Mouse (Mus musculus) heart, adult 2 months (tissue): ENCODE data around the gene Copb2. TPM values are rescaled to one million over a fixed set of nuclear protein-coding genes. Genes with fewer than 3 reads are reported as not detected.

ENCODE experiments used
- DNase-seq, 2 experiments: peaks; one replicate each; pipeline ENCODE4 v3.0.0; 2021
- H3K27ac ChIP-seq: fragments of 200-600 bp; 2 replicates; pipeline ENCODE4 v1.8.1; 2022
- H3K27me3 ChIP-seq: fragments of 200-500 bp; 2 replicates; pipeline ENCODE4 v1.6.1; 2012; ENCODE audit warnings: mild to moderate bottlenecking, low read length, inconsistent platforms, mixed read lengths; ENCODE audit not compliant: control insufficient read depth, insufficient read depth
- H3K36me3 ChIP-seq: fragments of 200-500 bp; 2 replicates; pipeline ENCODE4 v1.6.1; 2012; ENCODE audit warnings: low read length, inconsistent platforms; ENCODE audit not compliant: control insufficient read depth, insufficient read depth
- H3K4me1 ChIP-seq: fragments of 200-500 bp; 2 replicates; pipeline ENCODE4 v1.6.1; 2011; ENCODE audit warnings: low read length; ENCODE audit not compliant: control insufficient read depth, insufficient read depth
- H3K4me3 ChIP-seq: fragments of 200-600 bp; 2 replicates; pipeline ENCODE4 v1.8.1; 2022
- H3K79me2 ChIP-seq: fragments of 200-500 bp; replicated peaks from 2 replicates; pipeline ENCODE4 v1.6.1; 2012; ENCODE audit warnings: mild to moderate bottlenecking, inconsistent platforms, low read length, moderate library complexity, mixed read lengths; ENCODE audit not compliant: control insufficient read depth, insufficient read depth
- H3K9ac ChIP-seq: fragments of 200-500 bp; 2 replicates; pipeline ENCODE4 v1.6.1; 2012; ENCODE audit warnings: low read depth, mild to moderate bottlenecking, control low read depth, inconsistent platforms, low read length, mixed read lengths
- CTCF ChIP-seq: fragments of 200-600 bp; IDR thresholded peaks from 2 replicates; pipeline ENCODE4 v1.8.1; 2022; ENCODE audit warnings: antibody characterized with exemption, mild to moderate bottlenecking, moderate library complexity
- EP300 ChIP-seq: fragments of 200-500 bp; IDR thresholded peaks from 2 replicates; pipeline ENCODE4 v1.6.1; 2011; ENCODE audit warnings: low read depth, low read length, control low read depth; ENCODE audit not compliant: insufficient read depth
- POLR2A ChIP-seq: fragments of 200-500 bp; IDR thresholded peaks from 2 replicates; pipeline ENCODE4 v1.6.1; 2011; ENCODE audit warnings: mild to moderate bottlenecking, low read depth, low read length, control low read depth; ENCODE audit not compliant: insufficient read depth
- WGBS: fragments of 180-500 bp; shearing (Covaris S2); methylation state at CpG from one replicate; pipeline ENCODE4 v1.1.7; 2018; 5-methylcytosine and 5-hydroxymethylcytosine counted together
- intact Hi-C: fragments of 180-260 bp; cut with DNase I; formaldehyde crosslinking; loops from one replicate; pipeline ENCODE4 v1.15.1; 2025
- polyA plus RNA-seq: library from polyadenylated mRNA; depleted of rRNA; stranded (reverse); fragments of >200 nt; gene quantifications from 2 replicates; pipeline ENCODE4 v1.2.3, GENCODE M21; 2012
- total RNA-seq, 2 experiments: library from RNA; stranded (reverse); gene quantifications; 2 replicates each; pipeline ENCODE4 v1.2.3; 2021

Gene Copb2
- total and polyA plus RNA-seq, 3 experiments = 35.2 to 103 (median 93.0) TPM

DNA sequence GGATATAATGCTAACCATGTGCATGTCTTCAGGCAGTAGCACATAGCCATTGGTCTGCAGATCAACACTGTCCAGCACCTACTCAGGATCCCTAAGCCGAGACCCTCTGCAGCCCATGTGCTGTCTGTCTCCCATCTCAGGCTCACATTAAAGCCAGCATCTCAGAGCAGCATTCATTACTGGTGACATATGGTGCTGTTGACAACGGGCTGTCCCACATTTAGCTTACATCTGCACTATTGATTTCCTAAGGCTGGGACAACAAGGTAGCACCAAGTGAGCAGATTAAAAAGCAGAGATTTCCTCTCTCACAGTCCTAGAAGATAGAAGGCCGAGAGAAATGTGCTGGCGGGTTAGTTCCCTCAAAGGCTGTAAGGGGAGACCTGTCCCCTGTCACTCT, 33.7 kb upstream of the Copb2 start:
- no peaks in the 10 kb centered on the region for H3K79me2 ChIP-seq
- H3K27ac ChIP-seq = no peak overlapping the region
- no peaks in the 10 kb centered on the region for H3K27me3 ChIP-seq
- TF ChIP-seq POLR2A = no peak
- no peak for TF ChIP-seq EP300
- no peak for TF ChIP-seq CTCF
- no peaks in the 10 kb centered on the region for H3K4me1 ChIP-seq
- H3K4me3 ChIP-seq = no peak overlapping the region
- H3K9ac ChIP-seq = no peak overlapping the region
- no peaks in the 10 kb centered on the region for H3K36me3 ChIP-seq
- intact Hi-C loops = no loop called here
- WGBS = 64% methylated on average over 4 of the region's 4 CpGs
- DNase-seq = no peak

GRCm38 (mm10) chr9:98530999-98531398, 32.5 kb upstream of the Copb2 start:
- no peak overlapping the region for H3K9ac ChIP-seq
- TF ChIP-seq EP300 (no peak), CTCF (no peak), POLR2A (no peak)
- no peaks in the 10 kb centered on the region for H3K79me2 ChIP-seq
- intact Hi-C loops = no loop called here
- no peak overlapping the region for H3K27ac ChIP-seq
- H3K27me3 ChIP-seq = no peaks in the 10 kb centered on the region
- no peak for DNase-seq
- no peaks in the 10 kb centered on the region for H3K36me3 ChIP-seq
- 33% methylated on average over 2 of the region's 2 CpGs for WGBS
- H3K4me1 ChIP-seq = no peaks in the 10 kb centered on the region
- no peak overlapping the region for H3K4me3 ChIP-seq

GRCm38 (mm10) chr9:98534675-98535280, 28.7 kb upstream of the Copb2 start:
- Histone ChIP-seq H3K27me3 (no peaks in the 10 kb centered on the region), H3K27ac (no peak overlapping the region), H3K9ac (no peak overlapping the region), H3K79me2 (no peaks in the 10 kb centered on the region), H3K4me1 (no peaks in the 10 kb centered on the region), H3K4me3 (no peak overlapping the region), H3K36me3 (no peaks in the 10 kb centered on the region)
- TF ChIP-seq POLR2A = no peak
- intact Hi-C loops = no loop called here
- whole genome bisulfite sequencing = 66% methylated on average over 4 of the region's 4 CpGs
- no peak for DNase-seq

GRCm38 (mm10) chr9:98535763-98536162, 27.8 kb upstream of the Copb2 start:
- no peaks in the 10 kb centered on the region for H3K4me1 ChIP-seq
- H3K27ac ChIP-seq = no peak overlapping the region
- intact Hi-C loops = no loop called here
- no peaks in the 10 kb centered on the region for H3K36me3 ChIP-seq
- peak; percentile 55 for TF ChIP-seq CTCF
- no peak for TF ChIP-seq EP300
- no peak overlapping the region for H3K4me3 ChIP-seq
- no peaks in the 10 kb centered on the region for H3K27me3 ChIP-seq
- no peak overlapping the region for H3K9ac ChIP-seq
- no peak for DNase-seq
- H3K79me2 ChIP-seq = no peaks in the 10 kb centered on the region

GRCm38 (mm10) chr9:98538017-98538712, 25.4 kb upstream of the Copb2 start:
- DNase-seq = no peak
- H3K27ac ChIP-seq = no peak overlapping the region
- no peaks in the 10 kb centered on the region for H3K79me2 ChIP-seq
- no peaks in the 10 kb centered on the region for H3K36me3 ChIP-seq
- no peaks in the 10 kb centered on the region for H3K27me3 ChIP-seq
- H3K4me1 ChIP-seq = no peaks in the 10 kb centered on the region
- no peak overlapping the region for H3K4me3 ChIP-seq
- intact Hi-C loops = loop anchor here (1.0 kb wide), 2 partner anchors 96 to 129 kb away; no protein-coding TSS in a partner anchor
- no peak for TF ChIP-seq CTCF
- no peak for TF ChIP-seq POLR2A
- TF ChIP-seq EP300 = no peak
- WGBS = 43% methylated on average over 13 of the region's 13 CpGs
- no peak overlapping the region for H3K9ac ChIP-seq

DNA sequence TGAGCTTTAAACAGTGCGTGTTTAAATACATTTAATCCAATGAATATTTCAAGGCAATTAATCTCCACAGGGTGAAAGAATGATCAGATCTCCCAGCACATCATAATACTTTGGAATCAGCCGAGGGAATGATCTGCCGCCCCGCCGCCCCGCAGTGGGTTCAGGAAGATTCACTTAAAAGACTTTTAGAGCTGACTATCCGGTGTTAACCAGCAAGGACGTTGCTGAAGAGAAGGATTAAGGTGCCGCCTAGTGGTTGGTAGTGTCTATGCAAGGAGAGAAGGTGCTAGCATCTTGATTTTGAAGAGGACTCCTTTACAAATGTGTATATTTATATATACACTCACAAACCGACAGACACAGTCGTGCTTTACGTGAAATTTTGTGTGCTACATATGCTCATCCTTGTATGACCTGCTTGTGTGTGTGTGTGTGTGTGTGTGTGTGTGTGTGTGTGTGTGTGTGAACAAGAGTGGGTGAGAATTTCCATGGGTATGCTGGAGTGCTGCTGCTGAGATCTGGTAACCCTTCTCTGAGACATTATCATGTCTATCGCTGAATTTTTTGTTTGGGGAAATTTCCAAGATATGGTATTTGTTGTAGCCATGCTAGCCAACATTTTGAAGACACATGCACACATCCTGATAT, 24.7 kb upstream of the Copb2 start:
- no peak overlapping the region for H3K27ac ChIP-seq
- H3K4me3 ChIP-seq = no peak overlapping the region
- TF ChIP-seq CTCF = peak; percentile 86
- no peak for TF ChIP-seq EP300
- no peaks in the 10 kb centered on the region for H3K79me2 ChIP-seq
- no peaks in the 10 kb centered on the region for H3K36me3 ChIP-seq
- no peaks in the 10 kb centered on the region for H3K4me1 ChIP-seq
- peak; percentile 42 to 54 for DNase-seq
- intact Hi-C loops = loop anchor here (1.0 kb wide), 2 partner anchors 97 to 130 kb away; no protein-coding TSS in a partner anchor
- 5% methylated on average over 13 of the region's 13 CpGs for WGBS
- no peak overlapping the region for H3K9ac ChIP-seq
- H3K27me3 ChIP-seq = no peaks in the 10 kb centered on the region
